Mouse (Mus musculus) left cerebral cortex, adult 2 months (tissue): Measurements from ENCODE around the gene Fam174b. TPM values are rescaled to one million over a fixed set of nuclear protein-coding genes. Genes with fewer than 3 reads are reported as not detected.

Experiments
- DNase-seq, 2 experiments: peaks; one replicate each; pipeline ENCODE4 v3.0.0; 2021 to 2022; ENCODE audit warnings: low spot score in 2 of 2, mixed read lengths in 1 of 2; ENCODE audit errors: extremely low spot score in 1 of 2
- H3K27ac ChIP-seq: fragments of 200-600 bp; 2 replicates; pipeline ENCODE4 v1.8.1; 2022
- H3K4me3 ChIP-seq: fragments of 200-600 bp; 2 replicates; pipeline ENCODE4 v1.8.1; 2022
- CTCF ChIP-seq: fragments of 200-600 bp; IDR thresholded peaks from 2 replicates; pipeline ENCODE4 v1.8.1; 2022; ENCODE audit warnings: antibody characterized with exemption, mild to moderate bottlenecking, moderate library complexity
- intact Hi-C: fragments of 180-260 bp; cut with DNase I; formaldehyde crosslinking; loops from one replicate; pipeline ENCODE4 v1.15.1; 2025
- long read RNA-seq, 2 experiments: library from polyadenylated mRNA; stranded (forward); transcript quantifications; one replicate each; pipeline ENCODE4 v2.0.0; 2021; ENCODE audit warnings: borderline mapping rate in 2 of 2
- total RNA-seq, 2 experiments: library from RNA; stranded (reverse); gene quantifications; 2 replicates each; pipeline ENCODE4 v1.2.3; 2021

The Fam174b gene
- 10 to 100 TPM; 32.9 to 33.8 TPM for total RNA-seq
- long read RNA-seq, experiment 1, transcript Fam174b-201 (3 exons, 2,683 nt): major isoform, 60 of 75 reads
- long read RNA-seq, experiment 1, partial matches to known transcripts: 0 of 75 reads
- long read RNA-seq, experiment 1, other reads (novel, unspliced or antisense): 15 of 75 reads
- long read RNA-seq, experiment 2, transcript Fam174b-201 (3 exons, 2,683 nt): major isoform, 53 of 57 reads
- long read RNA-seq, experiment 2, partial matches to known transcripts: 3 of 57 reads
- long read RNA-seq, experiment 2, other reads (novel, unspliced or antisense): 1 of 57 reads

DNA sequence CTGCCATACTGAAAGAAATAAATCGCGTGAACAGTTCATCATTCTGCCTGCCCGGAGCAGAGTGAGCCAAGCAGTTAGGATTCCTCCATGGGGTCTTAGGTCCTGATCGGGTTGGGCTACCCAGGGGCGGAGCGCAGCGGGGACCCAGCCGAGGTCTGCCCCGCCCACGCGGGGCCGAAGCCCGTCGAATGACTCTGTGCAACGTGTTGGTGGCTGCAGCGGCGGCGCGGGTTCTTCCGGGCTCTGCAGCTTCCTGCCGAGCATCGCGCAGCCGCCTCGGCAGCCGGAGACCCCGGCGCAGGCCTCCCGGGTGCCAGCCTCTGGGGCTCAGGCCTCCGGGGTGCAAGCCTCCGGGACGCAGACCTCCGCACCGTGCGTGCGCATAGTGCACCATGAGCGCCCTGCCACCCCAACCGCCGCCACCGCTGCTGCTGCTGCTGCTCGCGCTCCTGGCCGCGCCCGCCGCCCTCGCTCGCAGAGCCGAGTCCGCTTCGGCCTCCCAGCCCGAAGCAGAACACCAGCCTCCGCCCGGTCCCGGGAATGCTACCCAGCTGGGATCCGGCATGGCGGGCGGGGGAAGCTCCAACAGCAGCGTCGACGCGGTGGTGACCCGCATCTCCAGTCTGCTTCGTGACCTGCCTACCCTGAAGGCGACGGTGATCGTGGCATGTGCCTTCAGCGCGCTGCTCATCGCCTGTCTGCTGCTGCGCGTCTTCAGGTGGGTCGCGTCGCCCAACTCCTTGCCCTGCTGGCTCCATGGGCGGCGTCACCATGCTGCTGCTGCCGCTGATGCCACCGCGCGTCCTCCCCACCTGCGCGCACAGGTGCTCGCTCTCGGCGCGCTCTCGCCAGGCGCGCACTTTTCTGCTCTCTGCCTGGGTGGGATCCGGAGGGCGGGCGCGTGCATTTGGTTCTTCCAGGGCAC is at the start of gene Fam174b:
Fam174b (plus strand) TSS at position 192 of the 925 bp plus-strand sequence.
- intact Hi-C loops: no loop called here
- peak within 1 kb of the TSS; percentile 97 for H3K27ac ChIP-seq
- TF ChIP-seq CTCF: no peak
- H3K4me3 ChIP-seq: peak within 1 kb of the TSS; percentile 62
- peak; percentile 65 to 76 for DNase-seq

GRCm38 (mm10) chr7:73697092-73697491 is 43.0 kb upstream of the Fam174b start:
- no peak for DNase-seq
- no peak for TF ChIP-seq CTCF
- H3K27ac ChIP-seq: no peak overlapping the region
- intact Hi-C loops: no loop called here
- H3K4me3 ChIP-seq: no peak overlapping the region

- intact Hi-C loops: loop anchor here (5.0 kb wide), 1 partner anchor 47 kb away; no protein-coding TSS in a partner anchor
- H3K4me3 ChIP-seq: no peak overlapping the region
- TF ChIP-seq CTCF: no peak
- no peak for DNase-seq
- H3K27ac ChIP-seq: no peak overlapping the region
Observed at GRCm38 (mm10) chr7:73704305-73704704, 35.8 kb upstream of the Fam174b start.

GRCm38 (mm10) chr7:73713506-73713905 is 26.6 kb upstream of the Fam174b start:
- no peak for DNase-seq
- no peak overlapping the region for H3K27ac ChIP-seq
- H3K4me3 ChIP-seq: no peak overlapping the region
- intact Hi-C loops: no loop called here
- TF ChIP-seq CTCF: no peak

- peak in 1 of 2 experiments; percentile 22 for DNase-seq
- H3K27ac ChIP-seq: 0 out of 2 replicates have a peak overlapping the region, but pooled peaks have one; percentile 32
- no peak for TF ChIP-seq CTCF
- H3K4me3 ChIP-seq: no peak overlapping the region
- intact Hi-C loops: no loop called here
Observed at GRCm38 (mm10) chr7:73715928-73716749, 24.0 kb upstream of the Fam174b start.

GRCm38 (mm10) chr7:73716841-73717240 is 23.3 kb upstream of the Fam174b start:
- Histone ChIP-seq H3K27ac (no peak overlapping the region), H3K4me3 (no peak overlapping the region)
- intact Hi-C loops: no loop called here
- no peak for TF ChIP-seq CTCF
- DNase-seq: no peak

DNA sequence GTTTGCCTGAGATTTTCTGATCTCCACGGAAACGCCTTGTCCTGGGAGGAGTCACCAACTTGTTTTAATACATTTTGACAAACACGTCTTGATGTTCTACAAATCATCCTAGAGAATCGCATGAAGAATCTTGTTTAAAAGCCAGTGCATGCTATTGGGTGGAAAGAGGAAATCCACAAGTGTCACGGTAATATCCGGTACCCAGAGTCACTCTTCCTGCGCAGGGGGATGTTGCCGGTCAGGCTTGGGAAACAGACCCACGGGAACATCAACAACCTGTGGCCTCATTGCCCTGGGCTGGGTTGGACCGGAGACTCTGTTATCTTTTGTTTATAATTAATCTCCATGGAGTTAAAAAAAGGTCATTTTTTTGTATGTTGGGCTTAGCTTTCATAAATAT is 22.1 kb upstream of the Fam174b start:
- no peak for DNase-seq
- Histone ChIP-seq H3K4me3 (no peak overlapping the region), H3K27ac (no peak overlapping the region)
- intact Hi-C loops: no loop called here
- TF ChIP-seq CTCF: no peak

DNA sequence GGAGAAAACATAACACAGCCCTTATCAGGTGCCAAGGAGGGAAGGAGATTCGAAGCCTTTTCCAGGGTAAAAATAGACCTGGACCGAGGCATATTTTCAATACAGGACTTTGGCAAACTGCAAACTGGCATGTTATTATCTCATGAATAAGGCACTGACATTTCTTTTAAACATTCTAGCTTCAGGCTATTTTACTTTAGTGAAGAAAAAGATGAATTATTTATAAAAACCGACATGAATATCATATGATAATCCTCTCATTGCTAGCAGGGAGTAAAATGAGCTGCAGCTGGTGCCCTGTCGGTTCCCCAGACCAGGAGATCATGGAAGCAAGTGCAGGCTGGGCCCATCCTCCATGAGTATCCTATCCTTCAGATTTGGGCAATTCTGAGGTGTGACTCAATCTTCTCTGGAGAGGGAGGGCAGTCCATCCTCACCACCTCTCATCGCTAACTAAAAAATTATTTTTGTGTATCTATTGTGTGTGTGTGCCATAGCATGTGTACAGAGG is 21.6 kb upstream of the Fam174b start:
- no peak for DNase-seq
- H3K27ac ChIP-seq: no peak overlapping the region
- TF ChIP-seq CTCF: no peak
- intact Hi-C loops: no loop called here
- H3K4me3 ChIP-seq: no peak overlapping the region

- Histone ChIP-seq H3K27ac (no peak overlapping the region), H3K4me3 (no peak overlapping the region)
- no peak for TF ChIP-seq CTCF
- intact Hi-C loops: no loop called here
- DNase-seq: no peak
Observed at GRCm38 (mm10) chr7:73721046-73721445, 19.1 kb upstream of the Fam174b start.

DNA sequence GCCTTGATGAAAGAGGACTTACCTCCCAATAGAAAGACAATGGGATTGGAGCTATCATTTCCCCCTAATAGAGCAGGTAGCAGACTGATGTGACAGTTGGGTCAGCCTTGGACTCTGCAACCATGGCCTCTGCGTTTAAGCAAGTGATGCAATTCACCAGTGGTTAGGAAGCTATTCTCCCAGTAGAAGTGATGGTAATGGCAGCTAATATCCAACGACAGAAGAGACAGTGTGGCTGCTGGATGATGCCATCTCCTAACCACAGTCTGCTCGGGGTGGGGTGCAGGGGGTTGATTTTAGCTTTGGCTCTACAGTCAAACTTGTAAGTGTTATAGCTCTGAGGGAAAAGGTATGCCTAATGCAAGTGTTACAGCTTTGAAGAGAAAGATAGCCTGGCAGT is 18.3 kb upstream of the Fam174b start:
- Histone ChIP-seq H3K27ac (no peak overlapping the region), H3K4me3 (no peak overlapping the region)
- TF ChIP-seq CTCF: no peak
- DNase-seq: no peak
- intact Hi-C loops: no loop called here

- no peak; the same call in 1 of the 2 replicates for TF ChIP-seq CTCF
Observed at GRCm38 (mm10) chr7:73729913-73730312, 10.2 kb upstream of the Fam174b start.

More at GRCm38 (mm10) chr7:73729913-73730312, 10.2 kb upstream of the Fam174b start:
- no peak for DNase-seq
- intact Hi-C loops: loop anchor here (10.0 kb wide), 1 partner anchor 625 kb away; no protein-coding TSS in a partner anchor
- Histone ChIP-seq H3K4me3 (no peak overlapping the region), H3K27ac (0 out of 2 replicates have a peak overlapping the region, but pooled peaks have one; percentile 16)
